Mouse (Mus musculus): ENCODE results near the gene Mslnl. TPM values are rescaled to one million over a fixed set of nuclear protein-coding genes. Genes with fewer than 3 reads are reported as not detected.

The Mslnl gene
- not detected for polyA plus RNA-seq (2017; shearing (Covaris generic))

DNA sequence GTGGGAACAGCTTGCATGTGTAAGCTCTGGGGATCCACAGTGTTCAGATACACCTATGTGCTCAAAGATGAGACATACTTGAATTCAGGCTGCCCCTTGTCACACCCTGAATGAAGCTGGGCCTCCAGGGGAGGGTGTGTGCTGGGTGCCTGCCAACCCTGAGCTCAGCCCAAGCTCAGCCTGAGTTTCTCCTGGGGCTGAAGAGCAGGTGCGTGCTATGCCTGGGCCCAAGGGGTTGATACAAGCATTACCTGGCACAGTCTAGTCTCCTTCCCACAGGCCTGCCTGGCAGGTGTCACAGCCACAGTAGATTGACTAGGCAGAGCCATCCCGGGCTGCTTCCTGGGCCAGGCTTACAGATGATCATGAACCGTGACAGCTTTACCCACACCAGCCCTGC is at the start of gene Mslnl:
Gene Mslnl, plus strand, starts transcription at position 298 of the 400 bp plus-strand sequence.

DNA sequence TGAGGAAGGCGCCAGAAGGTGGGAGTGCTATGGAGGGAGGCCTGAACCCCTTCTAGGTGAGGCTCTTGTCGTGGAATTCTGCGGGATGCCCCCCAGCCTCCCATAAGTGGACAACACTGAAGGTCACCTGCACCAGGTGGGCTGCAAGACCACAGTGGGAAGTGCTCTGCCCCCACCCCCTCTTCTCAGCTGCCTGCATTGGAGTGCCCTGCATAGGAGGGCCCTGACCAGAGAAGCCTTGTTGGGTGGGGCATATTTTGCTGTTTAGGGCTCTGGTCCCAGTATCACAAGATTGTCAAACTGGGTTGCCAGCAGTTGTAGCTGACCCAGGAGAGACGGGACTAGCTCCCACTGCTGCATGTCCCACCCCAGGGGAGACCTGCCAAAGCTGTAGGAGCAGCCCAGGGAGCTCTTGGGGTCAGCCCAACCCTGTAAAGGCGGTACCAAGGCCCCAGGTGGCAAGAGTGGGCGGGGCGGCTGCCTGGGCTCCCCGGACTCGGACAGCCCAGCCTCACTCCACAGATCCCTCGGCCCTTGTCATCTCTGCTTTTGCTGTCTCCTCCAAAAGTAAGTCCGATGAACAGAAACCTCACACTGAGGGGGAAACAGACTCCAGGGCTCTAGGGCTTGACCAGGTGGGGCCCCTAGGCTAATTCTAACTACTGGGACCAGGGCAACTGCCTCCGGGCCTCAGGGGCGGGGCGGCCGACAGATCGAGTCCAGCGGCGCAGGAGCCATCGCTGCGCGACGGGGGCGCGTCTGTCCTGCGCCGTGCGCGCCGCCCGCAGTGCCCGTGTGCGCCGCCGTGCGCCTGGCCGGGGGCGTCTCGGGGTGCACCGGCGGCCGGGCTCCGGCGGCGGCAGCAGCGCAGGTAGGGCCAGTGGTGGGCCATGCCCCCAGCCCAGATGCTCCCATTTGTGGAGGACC is 18.9 kb upstream of the Mslnl start, which contains the start of gene Gng13:
Gene Gng13, plus strand, starts transcription at position 461 of the 927 bp plus-strand sequence.

DNA sequence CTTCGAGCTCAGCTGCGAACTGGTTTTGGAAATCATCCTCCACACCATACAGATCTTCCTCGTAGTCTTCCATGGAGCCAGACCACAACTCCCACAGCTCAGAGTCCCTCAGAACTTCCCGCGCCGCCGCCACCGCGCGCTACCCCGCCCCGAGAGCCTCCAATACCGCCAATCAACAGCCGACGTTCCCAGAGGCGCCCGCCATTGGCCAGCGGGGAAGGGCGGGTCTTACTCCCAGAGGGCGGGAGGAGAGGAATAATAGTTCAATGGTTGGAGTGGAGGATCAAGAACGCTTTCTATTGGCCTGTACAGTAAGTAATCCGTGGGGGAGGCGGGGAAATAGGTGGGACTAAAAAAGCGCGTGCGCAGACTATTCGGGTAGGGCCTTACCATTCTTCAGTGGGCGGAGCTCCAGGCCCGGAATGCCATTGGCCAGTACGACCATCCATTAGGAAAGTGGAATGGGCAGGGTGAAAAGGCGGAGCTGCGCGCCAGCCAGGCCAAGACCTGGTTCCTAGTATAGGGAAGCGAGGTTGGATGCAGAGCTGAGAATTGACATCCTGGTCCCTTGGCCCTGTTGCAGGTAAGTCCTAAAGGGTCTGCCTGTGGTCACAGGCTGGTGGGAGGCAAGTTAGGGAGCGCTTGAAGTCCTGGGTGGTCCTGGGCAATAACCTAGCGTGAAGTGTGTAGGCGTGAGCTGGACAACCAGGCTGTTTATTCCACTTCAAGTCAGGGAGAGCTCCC is 8.4 kb upstream of the Mslnl start, which contains the start of the genes Chtf18 and Rpusd1:
Gene Chtf18, minus strand, starts transcription at position 155 of the 744 bp plus-strand sequence.
Gene Rpusd1, plus strand, starts transcription at position 406 of the 744 bp plus-strand sequence.

DNA sequence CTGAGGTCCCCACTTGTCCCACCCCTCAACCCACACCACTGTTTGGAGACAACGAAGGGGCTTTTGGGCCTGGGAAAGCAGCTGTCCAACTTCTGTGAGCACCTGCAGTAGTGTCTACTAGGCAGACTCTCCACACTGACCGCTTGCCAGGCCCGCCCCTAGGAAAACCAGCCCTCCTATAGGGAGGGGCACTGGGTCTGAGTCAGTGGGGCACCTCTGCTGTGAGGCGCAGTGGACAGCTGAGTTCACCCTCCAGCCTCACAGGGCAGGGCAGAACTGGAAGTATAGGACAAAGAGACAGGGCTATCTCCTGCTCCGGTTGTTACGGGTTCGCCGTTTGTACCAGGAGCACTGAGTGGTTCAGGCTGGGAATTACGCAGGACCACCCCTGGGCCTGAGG is 18.4 kb downstream of the Mslnl start, which contains the start of gene Msln:
Gene Msln, minus strand, starts transcription at position 138 of the 400 bp plus-strand sequence.

DNA sequence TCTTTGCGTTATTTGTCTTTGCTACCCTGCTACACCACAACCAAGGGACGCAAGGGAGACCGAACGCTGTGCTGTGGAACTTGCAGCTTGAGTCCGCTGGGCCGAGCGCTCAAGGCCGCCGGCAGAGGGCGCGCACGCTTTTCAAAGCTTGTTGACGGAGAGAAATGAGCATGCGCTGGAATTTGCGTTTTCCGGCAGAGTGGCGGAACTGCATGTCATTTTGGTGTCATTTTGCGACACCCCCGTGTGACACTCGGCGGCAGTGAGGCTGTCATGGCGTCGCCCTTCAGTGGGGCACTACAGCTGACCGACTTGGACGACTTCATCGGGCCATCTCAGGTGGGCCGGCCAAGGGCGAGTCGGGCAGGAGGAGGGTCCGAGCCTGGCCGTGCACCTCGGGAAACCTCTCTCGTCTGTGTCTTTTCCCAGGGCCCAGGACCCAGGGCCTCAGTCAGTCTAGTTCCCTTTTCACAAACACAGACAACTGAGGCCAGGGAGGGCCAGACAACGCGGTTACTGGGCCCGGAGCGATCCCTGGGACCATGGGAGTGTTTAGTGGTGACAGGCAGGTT is 37.8 kb downstream of the Mslnl start, which contains the start of gene Narfl:
Gene Narfl, plus strand, starts transcription at position 228 of the 572 bp plus-strand sequence.

DNA sequence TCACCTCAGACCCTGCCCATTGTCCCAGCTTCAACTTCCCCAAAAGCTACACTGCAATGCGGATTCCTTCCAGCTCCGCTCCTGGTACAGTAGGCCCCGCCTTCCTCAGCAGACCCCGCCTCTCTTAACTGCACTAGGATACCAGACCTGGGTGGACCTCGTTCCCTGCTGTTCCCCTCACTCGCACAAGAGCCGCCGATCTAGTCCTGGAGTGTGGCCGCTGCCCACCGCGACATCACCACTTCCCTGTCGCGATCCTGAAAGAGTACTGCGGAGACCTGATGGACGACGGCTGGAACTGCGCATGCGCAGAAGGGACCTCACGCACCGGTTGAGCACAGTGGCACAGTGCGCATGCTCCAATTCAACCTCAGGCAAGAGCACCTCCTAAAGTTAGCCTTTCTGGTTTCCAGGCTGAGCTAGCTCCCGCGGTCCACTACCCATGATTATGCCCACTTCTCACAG is 49.5 kb downstream of the Mslnl start, which contains the start of gene Haghl:
Gene Haghl, minus strand, starts transcription at position 393 of the 465 bp plus-strand sequence.

DNA sequence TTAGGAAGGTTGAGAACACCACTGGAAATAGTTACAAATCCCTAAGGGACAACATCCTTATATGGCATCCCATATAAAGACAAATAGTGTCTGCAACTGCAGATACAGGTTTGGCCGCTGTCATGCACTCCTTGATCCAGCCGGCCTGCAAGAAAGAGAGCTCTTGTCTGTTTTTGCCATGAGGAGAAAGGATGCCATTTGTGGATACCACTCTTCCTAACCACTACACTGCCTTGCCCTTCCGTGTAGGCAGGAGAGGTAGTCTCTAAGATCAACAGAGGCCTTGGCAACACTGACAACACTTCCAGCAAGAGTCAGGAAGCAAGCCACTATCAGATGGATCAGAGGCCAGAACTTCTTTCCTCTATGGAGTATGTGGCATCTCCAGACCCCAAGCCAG is 50.4 kb downstream of the Mslnl start, which contains the start of gene Ccdc78:
Gene Ccdc78, plus strand, starts transcription at position 301 of the 400 bp plus-strand sequence.

DNA sequence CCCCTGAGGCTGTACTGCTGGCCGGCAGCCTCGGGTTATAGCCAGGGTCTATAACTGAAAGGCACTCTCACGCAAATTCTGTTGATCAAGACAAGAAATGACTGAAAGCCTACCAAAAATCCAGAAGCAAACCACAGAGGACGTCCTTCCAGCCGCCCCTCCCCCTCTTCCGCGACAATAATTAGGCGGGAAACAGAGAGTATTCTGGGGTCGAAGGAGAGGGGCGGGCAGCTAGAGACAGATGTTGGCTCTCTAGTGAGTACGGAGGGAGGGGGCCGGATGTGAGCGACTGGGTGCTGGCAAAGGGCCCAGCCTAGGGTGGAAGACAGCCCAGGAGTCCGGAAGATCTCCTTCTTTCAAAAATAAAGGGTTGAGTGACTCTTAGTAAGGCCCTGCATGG is 56.8 kb downstream of the Mslnl start, which contains the start of gene Fam173a:
Gene Fam173a, minus strand, starts transcription at position 287 of the 400 bp plus-strand sequence.

DNA sequence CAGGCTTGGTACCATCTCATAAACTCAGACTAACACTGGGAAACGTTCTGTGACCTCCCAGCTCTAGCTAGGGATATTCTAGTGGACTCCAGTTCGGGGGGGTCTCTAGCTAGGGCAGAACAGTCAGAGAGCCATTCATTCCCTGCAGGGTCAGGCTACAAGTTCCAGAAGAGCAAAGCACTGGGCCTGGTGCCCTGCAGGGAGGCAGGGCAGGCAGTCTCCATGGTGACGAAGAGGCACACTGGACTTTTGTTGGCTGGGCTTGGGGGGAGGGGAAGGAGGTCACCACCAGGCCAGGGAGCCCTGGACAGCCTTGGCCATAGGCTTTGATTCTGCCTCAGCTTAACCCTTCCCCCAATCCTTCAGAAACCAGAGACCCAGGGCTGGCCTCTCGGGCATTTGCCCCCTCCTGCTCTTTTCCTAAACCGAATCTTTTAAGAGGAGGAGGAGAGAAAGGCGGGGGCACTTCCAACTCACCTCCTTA is 59.8 kb downstream of the Mslnl start, which contains the start of gene AC134908.4:
Gene AC134908.4, minus strand, starts transcription at position 51 of the 484 bp plus-strand sequence.

DNA sequence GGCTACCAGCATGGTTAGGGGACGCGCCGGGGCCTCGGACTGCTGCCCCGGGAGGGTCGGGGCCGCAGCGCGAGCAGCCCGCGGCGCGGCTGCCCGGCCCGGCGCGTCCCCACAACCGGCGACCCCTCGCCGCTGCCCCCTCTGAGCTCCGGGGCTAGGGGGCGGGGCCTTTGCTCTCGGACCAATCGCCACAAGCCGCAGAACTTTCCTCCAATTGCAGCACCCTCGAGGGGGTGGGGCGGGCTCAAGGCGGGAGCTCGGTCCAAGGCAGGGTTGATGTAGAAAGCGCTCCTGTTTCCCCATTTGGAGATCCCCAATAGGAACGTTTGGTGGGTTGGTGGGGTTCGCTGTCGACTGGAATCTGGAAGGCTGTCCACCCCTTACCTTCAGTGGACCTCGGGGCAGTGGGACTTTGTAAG is 61.1 kb downstream of the Mslnl start, which contains the start of gene Metrn:
Gene Metrn, minus strand, starts transcription at position 186 of the 419 bp plus-strand sequence.

Other genes starting within 250 kb of the Mslnl start
- gene Sstr5, start 238.8 kb upstream of the Mslnl start, polyA plus RNA-seq (2017; shearing (Covaris generic)), result not detected
- not detected for gene Sox8, start 165.4 kb upstream of the Mslnl start, polyA plus RNA-seq (2017; shearing (Covaris generic))
- 27.7 TPM for gene Lmf1, start 157.0 kb upstream of the Mslnl start, polyA plus RNA-seq (2017; shearing (Covaris generic))
- not detected for gene Gng13, start 18.9 kb upstream of the Mslnl start, polyA plus RNA-seq (2017; shearing (Covaris generic))
- gene Chtf18, start 8.6 kb upstream of the Mslnl start, polyA plus RNA-seq (2017; shearing (Covaris generic)), result 7.4 TPM
- 18.0 TPM for gene Rpusd1, start 8.4 kb upstream of the Mslnl start, polyA plus RNA-seq (2017; shearing (Covaris generic))
- gene Msln, start 18.3 kb downstream of the Mslnl start, polyA plus RNA-seq (2017; shearing (Covaris generic)), result not detected
- gene Narfl, start 37.7 kb downstream of the Mslnl start, polyA plus RNA-seq (2017; shearing (Covaris generic)), result 32.2 TPM
- gene Haghl, start 49.6 kb downstream of the Mslnl start, polyA plus RNA-seq (2017; shearing (Covaris generic)), result 59.1 TPM
- gene Ccdc78, start 50.5 kb downstream of the Mslnl start, polyA plus RNA-seq (2017; shearing (Covaris generic)), result 0.35 TPM
- gene Fam173a, start 56.9 kb downstream of the Mslnl start, polyA plus RNA-seq (2017; shearing (Covaris generic)), result 247 TPM
- not detected for gene AC134908.4, start 59.6 kb downstream of the Mslnl start, polyA plus RNA-seq (2017; shearing (Covaris generic))
- gene Metrn, start 61.1 kb downstream of the Mslnl start, polyA plus RNA-seq (2017; shearing (Covaris generic)), result 15.2 TPM
- gene Fbxl16, start 73.0 kb downstream of the Mslnl start, polyA plus RNA-seq (2017; shearing (Covaris generic)), result not detected
- 54.5 TPM for gene Wdr24, start 87.6 kb downstream of the Mslnl start, polyA plus RNA-seq (2017; shearing (Covaris generic))
- 46.5 TPM for gene Jmjd8, start 92.8 kb downstream of the Mslnl start, polyA plus RNA-seq (2017; shearing (Covaris generic))
- gene Stub1, start 97.4 kb downstream of the Mslnl start, polyA plus RNA-seq (2017; shearing (Covaris generic)), result 123 TPM
- gene Rhbdl1, start 101.3 kb downstream of the Mslnl start, polyA plus RNA-seq (2017; shearing (Covaris generic)), result 0.80 TPM
- 0.59 TPM for gene Gm20683, start 105.7 kb downstream of the Mslnl start, polyA plus RNA-seq (2017; shearing (Covaris generic))
- 49.6 TPM for gene Rhot2, start 108.8 kb downstream of the Mslnl start, polyA plus RNA-seq (2017; shearing (Covaris generic))
- gene Wdr90, start 125.5 kb downstream of the Mslnl start, polyA plus RNA-seq (2017; shearing (Covaris generic)), result 9.9 TPM
- gene Mcrip2, start 132.7 kb downstream of the Mslnl start, polyA plus RNA-seq (2017; shearing (Covaris generic)), result 6.3 TPM
- gene Mettl26, start 139.0 kb downstream of the Mslnl start, polyA plus RNA-seq (2017; shearing (Covaris generic)), result 103 TPM
- gene Wfikkn1, start 144.8 kb downstream of the Mslnl start, polyA plus RNA-seq (2017; shearing (Covaris generic)), result 1.0 TPM
- gene Rab40c, start 183.7 kb downstream of the Mslnl start, polyA plus RNA-seq (2017; shearing (Covaris generic)), result 9.1 TPM
- 76.3 TPM for gene Pigq, start 208.9 kb downstream of the Mslnl start, polyA plus RNA-seq (2017; shearing (Covaris generic))
- gene Nhlrc4, start 208.9 kb downstream of the Mslnl start, polyA plus RNA-seq (2017; shearing (Covaris generic)), result not detected
- gene A930017K11Rik, start 216.5 kb downstream of the Mslnl start, polyA plus RNA-seq (2017; shearing (Covaris generic)), result not detected
- 27.9 TPM for gene Capn15, start 249.8 kb downstream of the Mslnl start, polyA plus RNA-seq (2017; shearing (Covaris generic))

Measured in inflammation-experienced regulatory T-cells, adult 16 weeks (primary cell).